Mouse (Mus musculus): ENCODE results near the gene Slc4a1ap. TPM values are rescaled to one million over a fixed set of nuclear protein-coding genes. Genes with fewer than 3 reads are reported as not detected.
"Not testable (repeated sequence)": the region's sequence is repeated elsewhere in the genome, so short reads cannot be mapped to it uniquely, and the experiment has no call there.

Slc4a1ap gene
- total and polyA plus RNA-seq, 2 experiments from 2014 or later, result 7.6 to 14.4 TPM

GRCm38 (mm10) chr5:31581932-31582331 lies 55.1 kb downstream of the Slc4a1ap start:
- Histone ChIP-seq H3K4me3 (ENCODE audit: low read depth, low read length) (no peak overlapping the region), H3K9me3 (replicated peaks; ENCODE audit: control insufficient read depth, low read length) (no peaks in the 10 kb centered on the region), H3K9ac (replicated peaks; ENCODE audit: low read depth, low read length) (no peak overlapping the region), H3K27ac (ENCODE audit: low read depth) (no peak overlapping the region), H3K4me1 (ENCODE audit: control insufficient read depth, insufficient read depth) (no peaks in the 10 kb centered on the region), H3K27me3 (ENCODE audit: control insufficient read depth, insufficient read depth, low read length) (no peaks in the 10 kb centered on the region), H3K4me2 (ENCODE audit: low read depth, low read length) (no peak overlapping the region), H3K36me3 (replicated peaks; ENCODE audit: control insufficient read depth, insufficient read depth, low read length) (no peaks in the 10 kb centered on the region)
- WGBS, result 55% methylated on average over 3 of the region's 3 CpGs
- no peak for DNase-seq (ENCODE audit: low spot score)
- no peak for TF ChIP-seq EP300 (IDR thresholded peaks at IDR 0.05; ENCODE audit: low read depth)
- no peak for TF ChIP-seq CTCF (IDR thresholded peaks at IDR 0.05; ENCODE audit: low read depth)
- no peak for ATAC-seq (ENCODE audit: insufficient read depth, low read depth)

DNA sequence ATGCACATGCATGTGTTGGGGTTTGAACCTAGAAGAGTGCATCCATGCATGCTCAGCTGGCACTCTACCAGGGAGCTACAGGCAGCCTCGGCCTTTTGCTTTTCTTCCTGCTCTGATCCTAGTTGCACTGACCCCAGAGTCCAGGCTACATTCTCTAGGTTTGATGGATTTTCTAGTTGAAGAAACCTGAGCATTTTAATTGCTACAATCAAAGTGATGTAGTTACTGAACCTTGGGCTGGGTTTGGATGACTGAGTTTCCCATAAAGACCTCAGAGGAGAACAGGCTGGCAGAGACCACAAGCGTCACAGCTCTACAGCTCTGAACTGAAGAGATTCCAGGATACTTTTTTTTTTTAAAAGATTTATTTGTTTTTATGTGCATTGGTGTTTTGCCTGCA lies 56.5 kb downstream of the Slc4a1ap start:
- H3K4me1 ChIP-seq (ENCODE audit: control insufficient read depth, insufficient read depth), result 0 out of 2 replicates have a peak, but pooled peaks cover 3% of the 10 kb centered on the region
- H3K27ac ChIP-seq (ENCODE audit: low read depth), result no peak overlapping the region
- H3K9ac ChIP-seq (replicated peaks; ENCODE audit: low read depth, low read length), result no peak overlapping the region
- WGBS, result 76% methylated on average over 2 of the region's 2 CpGs
- no peaks in the 10 kb centered on the region for H3K36me3 ChIP-seq (replicated peaks; ENCODE audit: control insufficient read depth, insufficient read depth, low read length)
- no peak for TF ChIP-seq EP300 (IDR thresholded peaks at IDR 0.05; ENCODE audit: low read depth)
- H3K4me3 ChIP-seq (ENCODE audit: low read depth, low read length), result no peak overlapping the region
- no peak overlapping the region for H3K4me2 ChIP-seq (ENCODE audit: low read depth, low read length)
- H3K27me3 ChIP-seq (ENCODE audit: control insufficient read depth, insufficient read depth, low read length), result no peaks in the 10 kb centered on the region
- ATAC-seq (ENCODE audit: insufficient read depth, low read depth) (no peak), DNase-seq (ENCODE audit: low spot score) (no peak)
- no peaks in the 10 kb centered on the region for H3K9me3 ChIP-seq (replicated peaks; ENCODE audit: control insufficient read depth, low read length)

- WGBS, result 88% methylated on average over 4 of the region's 4 CpGs
- no peak overlapping the region for H3K9ac ChIP-seq (replicated peaks; ENCODE audit: low read depth, low read length)
Observed at GRCm38 (mm10) chr5:31585526-31585925, 58.7 kb downstream of the Slc4a1ap start.

GRCm38 (mm10) chr5:31588016-31588415 lies 61.2 kb downstream of the Slc4a1ap start:
- Histone ChIP-seq H3K9ac (replicated peaks; ENCODE audit: low read depth, low read length) (no peak overlapping the region), H3K4me1 (ENCODE audit: control insufficient read depth, insufficient read depth) (0 out of 2 replicates have a peak, but pooled peaks cover 3% of the 10 kb centered on the region), H3K27ac (ENCODE audit: low read depth) (no peak overlapping the region), H3K36me3 (replicated peaks; ENCODE audit: control insufficient read depth, insufficient read depth, low read length) (no peaks in the 10 kb centered on the region), H3K4me2 (ENCODE audit: low read depth, low read length) (no peak overlapping the region), H3K9me3 (replicated peaks; ENCODE audit: control insufficient read depth, low read length) (peaks cover 5% of the 10 kb centered on the region; the same call in 1 of the 2 replicates), H3K27me3 (ENCODE audit: control insufficient read depth, insufficient read depth, low read length) (no peaks in the 10 kb centered on the region), H3K4me3 (ENCODE audit: low read depth, low read length) (no peak overlapping the region)
- ATAC-seq (ENCODE audit: insufficient read depth, low read depth), result no peak
- TF ChIP-seq EP300 (IDR thresholded peaks at IDR 0.05; ENCODE audit: low read depth), result no peak
- TF ChIP-seq CTCF (IDR thresholded peaks at IDR 0.05; ENCODE audit: low read depth), result no peak
- 63% methylated on average over 2 of the region's 2 CpGs for WGBS
- no peak for DNase-seq (ENCODE audit: low spot score)

More at GRCm38 (mm10) chr5:31585526-31585925, 58.7 kb downstream of the Slc4a1ap start:
- ATAC-seq (ENCODE audit: insufficient read depth, low read depth) (no peak), DNase-seq (ENCODE audit: low spot score) (no peak)
- Histone ChIP-seq H3K4me3 (ENCODE audit: low read depth, low read length) (no peak overlapping the region), H3K27ac (ENCODE audit: low read depth) (no peak overlapping the region), H3K27me3 (ENCODE audit: control insufficient read depth, insufficient read depth, low read length) (no peaks in the 10 kb centered on the region), H3K36me3 (replicated peaks; ENCODE audit: control insufficient read depth, insufficient read depth, low read length) (no peaks in the 10 kb centered on the region), H3K9me3 (replicated peaks; ENCODE audit: control insufficient read depth, low read length) (peaks cover 5% of the 10 kb centered on the region; the same call in 1 of the 2 replicates), H3K4me1 (ENCODE audit: control insufficient read depth, insufficient read depth) (0 out of 2 replicates have a peak, but pooled peaks cover 3% of the 10 kb centered on the region), H3K4me2 (ENCODE audit: low read depth, low read length) (no peak overlapping the region)
- TF ChIP-seq EP300 (IDR thresholded peaks at IDR 0.05; ENCODE audit: low read depth) (no peak), CTCF (IDR thresholded peaks at IDR 0.05; ENCODE audit: low read depth) (no peak)

GRCm38 (mm10) chr5:31588672-31589071 lies 61.9 kb downstream of the Slc4a1ap start:
- ATAC-seq (ENCODE audit: insufficient read depth, low read depth); H3K36me3 ChIP-seq (replicated peaks; ENCODE audit: control insufficient read depth, insufficient read depth, low read length); H3K27ac ChIP-seq (ENCODE audit: low read depth); H3K9ac ChIP-seq (replicated peaks; ENCODE audit: low read depth, low read length); H3K9me3 ChIP-seq (replicated peaks; ENCODE audit: control insufficient read depth, low read length); H3K4me1 ChIP-seq (ENCODE audit: control insufficient read depth, insufficient read depth); H3K4me3 ChIP-seq (ENCODE audit: low read depth, low read length); H3K4me2 ChIP-seq (ENCODE audit: low read depth, low read length); H3K27me3 ChIP-seq (ENCODE audit: control insufficient read depth, insufficient read depth, low read length); DNase-seq (ENCODE audit: low spot score): not testable (repeated sequence)
- WGBS, result 79% methylated on average over 8 of the region's 8 CpGs

GRCm38 (mm10) chr5:31589711-31590319 lies 63.0 kb downstream of the Slc4a1ap start:
- Histone ChIP-seq H3K36me3 (replicated peaks; ENCODE audit: control insufficient read depth, insufficient read depth, low read length) (no peaks in the 10 kb centered on the region), H3K27me3 (ENCODE audit: control insufficient read depth, insufficient read depth, low read length) (no peaks in the 10 kb centered on the region), H3K27ac (ENCODE audit: low read depth) (no peak overlapping the region), H3K9ac (replicated peaks; ENCODE audit: low read depth, low read length) (no peak overlapping the region), H3K4me2 (ENCODE audit: low read depth, low read length) (no peak overlapping the region), H3K4me1 (ENCODE audit: control insufficient read depth, insufficient read depth) (0 out of 2 replicates have a peak, but pooled peaks cover 3% of the 10 kb centered on the region), H3K9me3 (replicated peaks; ENCODE audit: control insufficient read depth, low read length) (peaks cover 5% of the 10 kb centered on the region; the same call in 1 of the 2 replicates), H3K4me3 (ENCODE audit: low read depth, low read length) (no peak overlapping the region)
- ATAC-seq (ENCODE audit: insufficient read depth, low read depth) (no peak), DNase-seq (ENCODE audit: low spot score) (no peak)
- TF ChIP-seq EP300 (IDR thresholded peaks at IDR 0.05; ENCODE audit: low read depth) (no peak), CTCF (IDR thresholded peaks at IDR 0.05; ENCODE audit: low read depth) (no peak)
- WGBS, result 76% methylated on average over 14 of the region's 14 CpGs
